Mouse (Mus musculus) CH12.LX (cell line): Measurements from ENCODE around the gene Nup188. TPM values are rescaled to one million over a fixed set of nuclear protein-coding genes. Genes with fewer than 3 reads are reported as not detected.

ENCODE experiments used
- DNase-seq: peaks from one replicate; pipeline ENCODE4 v3.0.0-alpha.2; 2013; ENCODE audit errors: extremely low read depth
- H3K27ac ChIP-seq: 2 replicates; pipeline ENCODE4 v1.5.1; 2012; ENCODE audit warnings: low read depth, mild to moderate bottlenecking, control low read depth, moderate library complexity; ENCODE audit not compliant: insufficient read depth
- H3K27me3 ChIP-seq: replicated peaks from 2 replicates; pipeline ENCODE3; 2012; ENCODE audit warnings: inconsistent platforms
- H3K36me3 ChIP-seq, 2 experiments: replicated peaks in 1 of 2; 2 replicates each; pipeline versions ENCODE3 to v1.6.1; 2012; ENCODE audit warnings: inconsistent platforms in 1 of 2, low read length in 1 of 2, mild to moderate bottlenecking in 1 of 2, mixed read lengths in 1 of 2, moderate library complexity in 1 of 2; ENCODE audit not compliant: control insufficient read depth in 1 of 2, insufficient read depth in 1 of 2
- H3K4me1 ChIP-seq, 2 experiments: 2 replicates each; pipeline ENCODE4 v1.6.1; 2012; ENCODE audit warnings: inconsistent platforms in 1 of 2, moderate library complexity in 1 of 2; ENCODE audit not compliant: insufficient read depth in 2 of 2, control insufficient read depth in 1 of 2
- H3K4me2 ChIP-seq: 2 replicates; pipeline ENCODE4 v1.6.1; 2012; ENCODE audit warnings: low read depth, mild to moderate bottlenecking, control low read depth; ENCODE audit not compliant: poor library complexity, insufficient read depth, severe bottlenecking
- H3K4me3 ChIP-seq, 3 experiments: fragments of 150-350 bp in 1 of 3; sonication (generic) in 1 of 3; replicated peaks in 1 of 3; 2 replicates each; pipeline versions ENCODE3 to v1.5.1; 2011 to 2012; ENCODE audit warnings: low read depth in 2 of 3, low read length in 2 of 3, mild to moderate bottlenecking in 2 of 3, moderate library complexity in 2 of 3, control low read depth in 1 of 3, improper control_type of control experiment in 1 of 3, inconsistent platforms in 1 of 3, mixed read lengths in 1 of 3; ENCODE audit not compliant: poor library complexity in 1 of 3
- H3K79me2 ChIP-seq: replicated peaks from 2 replicates; pipeline ENCODE4 v1.6.1; 2012; ENCODE audit warnings: mild to moderate bottlenecking, moderate library complexity; ENCODE audit not compliant: control insufficient read depth, poor library complexity, insufficient read depth, severe bottlenecking; ENCODE audit errors: extremely low read depth
- H3K9ac ChIP-seq: 2 replicates; pipeline ENCODE4 v1.6.1; 2012; ENCODE audit warnings: low read depth, mild to moderate bottlenecking, control low read depth, moderate library complexity; ENCODE audit not compliant: insufficient read depth
- H3K9me3 ChIP-seq: replicated peaks from 2 replicates; pipeline ENCODE3; 2012; ENCODE audit warnings: low read length, inconsistent platforms, mixed read lengths
- CHD1 ChIP-seq: IDR thresholded peaks from 2 replicates; pipeline ENCODE4 v1.6.1; 2012; ENCODE audit warnings: low read depth, low read length, improper control_type of control experiment, inconsistent platforms
- CHD2 ChIP-seq: IDR thresholded peaks from 2 replicates; pipeline ENCODE4 v1.6.1; 2011; ENCODE audit warnings: low read length, improper control_type of control experiment
- ELF1 ChIP-seq: IDR thresholded peaks from 2 replicates; pipeline ENCODE4 v1.6.1; 2014; ENCODE audit warnings: low read depth, mild to moderate bottlenecking, inconsistent platforms, low read length, improper control_type of control experiment
- GABPA ChIP-seq: IDR thresholded peaks from 2 replicates; pipeline ENCODE4 v1.6.1; 2012; ENCODE audit warnings: low read depth, low read length, improper control_type of control experiment, inconsistent platforms; ENCODE audit not compliant: insufficient replicate concordance
- HCFC1 ChIP-seq: IDR thresholded peaks from 2 replicates; pipeline ENCODE4 v1.6.1; 2012; ENCODE audit warnings: low read depth, mild to moderate bottlenecking, inconsistent platforms, low read length, improper control_type of control experiment
- JUND ChIP-seq: conservative IDR thresholded peaks from 2 replicates; pipeline ENCODE4 v1.6.1; 2011; ENCODE audit warnings: low read depth, low read length, improper control_type of control experiment
- KAT2A ChIP-seq: IDR thresholded peaks from 2 replicates; pipeline ENCODE4 v1.6.1; 2012; ENCODE audit warnings: low read length, improper control_type of control experiment, inconsistent platforms; ENCODE audit not compliant: insufficient replicate concordance
- MAX ChIP-seq: IDR thresholded peaks from 2 replicates; pipeline ENCODE4 v1.6.1; 2011; ENCODE audit warnings: low read length, improper control_type of control experiment
- MAZ ChIP-seq: IDR thresholded peaks from 2 replicates; pipeline ENCODE4 v1.6.1; 2012; ENCODE audit warnings: low read depth, mild to moderate bottlenecking, inconsistent platforms, low read length, improper control_type of control experiment, moderate library complexity
- MEF2A ChIP-seq: IDR thresholded peaks from 2 replicates; pipeline ENCODE4 v1.6.1; 2014; ENCODE audit warnings: low read depth, mild to moderate bottlenecking, inconsistent platforms, low read length, improper control_type of control experiment, borderline replicate concordance
- MXI1 ChIP-seq: IDR thresholded peaks from 2 replicates; pipeline ENCODE4 v1.6.1; 2011; ENCODE audit warnings: mild to moderate bottlenecking, low read depth, low read length, improper control_type of control experiment
- NRF1 ChIP-seq: IDR thresholded peaks from 2 replicates; pipeline ENCODE4 v1.6.1; 2014; ENCODE audit warnings: low read depth, mild to moderate bottlenecking, inconsistent platforms, low read length, improper control_type of control experiment, moderate library complexity
- PAX5 ChIP-seq: IDR thresholded peaks from 2 replicates; pipeline ENCODE4 v1.6.1; 2012; ENCODE audit warnings: low read length, inconsistent platforms, mixed read lengths
- POLR2A ChIP-seq: IDR thresholded peaks from 2 replicates; pipeline ENCODE4 v1.6.1; 2011; ENCODE audit warnings: low read depth, mild to moderate bottlenecking, improper control_type of control experiment, low read length
- POLR2AphosphoS2 ChIP-seq: IDR thresholded peaks from 2 replicates; pipeline ENCODE4 v1.6.1; 2011; ENCODE audit warnings: low read depth, low read length, improper control_type of control experiment
- RAD21 ChIP-seq: IDR thresholded peaks from 2 replicates; pipeline ENCODE4 v1.6.1; 2011; ENCODE audit warnings: low read depth, mild to moderate bottlenecking, low read length, improper control_type of control experiment, moderate library complexity
- RCOR1 ChIP-seq: conservative IDR thresholded peaks from 2 replicates; pipeline ENCODE4 v1.6.1; 2012; ENCODE audit warnings: low read depth, mild to moderate bottlenecking, inconsistent platforms, low read length, improper control_type of control experiment
- SMC3 ChIP-seq: IDR thresholded peaks from 2 replicates; pipeline ENCODE4 v1.6.1; 2011; ENCODE audit warnings: low read depth, low read length, improper control_type of control experiment
- TCF12 ChIP-seq: IDR thresholded peaks from 2 replicates; pipeline ENCODE4 v1.6.1; 2014; ENCODE audit warnings: low read depth, mild to moderate bottlenecking, inconsistent platforms, low read length, improper control_type of control experiment
- USF1 ChIP-seq: IDR thresholded peaks from 2 replicates; pipeline ENCODE4 v1.6.1; 2014; ENCODE audit warnings: low read depth, mild to moderate bottlenecking, inconsistent platforms, low read length, improper control_type of control experiment
- ZKSCAN1 ChIP-seq: IDR thresholded peaks from 2 replicates; pipeline ENCODE4 v1.6.1; 2012; ENCODE audit warnings: low read depth, inconsistent platforms, low read length, improper control_type of control experiment, borderline replicate concordance
- ZMIZ1 ChIP-seq: IDR thresholded peaks from 2 replicates; pipeline ENCODE4 v1.6.1; 2012; ENCODE audit warnings: low read depth, mild to moderate bottlenecking, inconsistent platforms, low read length, improper control_type of control experiment
- ZNF384 ChIP-seq: IDR thresholded peaks from 2 replicates; pipeline ENCODE4 v1.6.1; 2012; ENCODE audit warnings: low read depth, low read length, improper control_type of control experiment, inconsistent platforms
- dilution Hi-C: fragments of 300-500 bp; cut with MboI; formaldehyde crosslinking; loops from 2 replicates; pipeline ENCODE4 v1.14.3; 2020; ENCODE audit warnings: low sequenced_read_pairs; ENCODE audit not compliant: extremely low pct_unique_long_range_greater_than_20kb, extremely low pct_ligation_motif_present
- in situ Hi-C: fragments of 300-500 bp; cut with MboI; formaldehyde crosslinking; loops from 3 replicates; pipeline ENCODE4 v1.14.3; 2019; ENCODE audit warnings: low sequenced_read_pairs, low pct_ligation_motif_present, low pct_unique_long_range_greater_than_20kb, mixed read lengths
- polyA plus RNA-seq: library from polyadenylated mRNA; unstranded; fragments of >175 nt; gene quantifications from 2 replicates; pipeline ENCODE4 v1.2.1, GENCODE M21; 2012; ENCODE audit warnings: low read depth; ENCODE audit not compliant: insufficient read length
- total RNA-seq, 2 experiments: library from RNA; depleted of rRNA; stranded (reverse); fragments of 300-350 nt in 1 of 2; fragments of >200 nt in 1 of 2; gene quantifications; 2 replicates each; pipeline ENCODE4 v1.2.3; 2012 to 2014

Nup188 gene
- total and polyA plus RNA-seq, 3 experiments, result 19.7 to 58.8 (median 47.6) TPM

DNA sequence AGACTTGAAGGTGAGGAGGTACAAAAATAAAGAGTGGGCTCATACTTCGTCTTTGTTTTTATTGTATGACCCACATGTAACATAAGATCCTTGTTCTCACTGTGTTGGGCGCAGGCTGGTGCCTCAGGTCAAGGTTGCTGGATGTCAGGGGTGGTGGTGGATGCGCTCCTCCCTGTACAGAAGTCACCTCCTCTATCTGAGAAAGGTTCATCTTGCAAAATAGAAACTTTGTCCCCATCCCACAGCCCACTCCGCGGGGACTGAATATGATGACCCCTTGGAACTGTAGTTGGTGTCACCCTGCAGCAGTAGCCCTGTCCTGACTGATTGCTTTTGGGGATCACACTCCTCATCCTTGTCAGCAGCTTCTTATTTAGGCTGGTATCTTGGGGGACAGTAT, 39.2 kb upstream of the Nup188 start:
- peaks cover 19 to 44% of the 10 kb centered on the region in 2 experiments for H3K4me1 ChIP-seq
- no peak overlapping the region for H3K27ac ChIP-seq
- no peak overlapping the region for H3K4me3 ChIP-seq
- peaks cover 12 to 64% of the 10 kb centered on the region in 2 experiments for H3K36me3 ChIP-seq
- TF ChIP-seq CHD1 (no peak), USF1 (no peak), RCOR1 (no peak), KAT2A (no peak), ZNF384 (no peak), HCFC1 (no peak), PAX5 (no peak), ZMIZ1 (no peak), POLR2A (no peak), CHD2 (no peak), GABPA (no peak)
- TF ChIP-seq, all 38 proteins: peak for 0
- dilution Hi-C loops (no loop called here), in situ Hi-C loops (loop anchor here (10.0 kb wide), 1 partner anchor 62 kb away; no protein-coding TSS in a partner anchor)
- no peak overlapping the region for H3K4me2 ChIP-seq
- H3K27me3 ChIP-seq, result no peaks in the 10 kb centered on the region
- H3K9me3 ChIP-seq, result no peaks in the 10 kb centered on the region
- no peaks in the 10 kb centered on the region for H3K79me2 ChIP-seq
- H3K9ac ChIP-seq, result no peak overlapping the region
- no peak for DNase-seq

DNA sequence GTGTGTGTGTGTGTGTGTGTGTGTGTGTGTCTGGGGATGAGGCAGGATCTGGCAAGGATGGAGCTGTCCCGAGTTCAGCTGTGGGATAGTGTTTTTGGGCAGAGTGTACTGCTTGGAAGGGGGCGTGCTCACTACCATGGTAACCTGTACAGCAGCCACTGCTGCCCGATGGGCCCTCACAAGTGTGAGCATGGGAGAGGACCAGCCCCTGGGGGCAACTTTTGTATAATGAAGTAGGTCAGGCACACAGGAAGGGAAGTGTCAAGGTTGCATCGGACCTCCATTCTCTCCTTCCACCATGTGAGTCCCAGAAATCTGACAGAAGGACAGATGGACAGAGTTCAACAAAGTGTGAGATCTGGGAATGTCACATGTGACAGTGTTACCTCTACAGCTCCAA, 38.5 kb upstream of the Nup188 start:
- in situ Hi-C loops (loop anchor here (10.0 kb wide), 1 partner anchor 63 kb away; no protein-coding TSS in a partner anchor), dilution Hi-C loops (no loop called here)
- H3K79me2 ChIP-seq, result no peaks in the 10 kb centered on the region
- no peaks in the 10 kb centered on the region for H3K27me3 ChIP-seq
- no peak for DNase-seq
- no peak overlapping the region for H3K9ac ChIP-seq
- no peaks in the 10 kb centered on the region for H3K9me3 ChIP-seq
- H3K4me2 ChIP-seq, result no peak overlapping the region
- no peak overlapping the region for H3K27ac ChIP-seq
- no peak overlapping the region for H3K4me3 ChIP-seq
- peaks cover 12 to 59% of the 10 kb centered on the region in 2 experiments for H3K36me3 ChIP-seq
- H3K4me1 ChIP-seq, result peaks cover 22 to 47% of the 10 kb centered on the region in 2 experiments
- TF ChIP-seq RCOR1 (no peak), CHD2 (no peak), JUND (no peak), POLR2AphosphoS2 (no peak), SMC3 (no peak), POLR2A (no peak), ZMIZ1 (no peak), ELF1 (no peak), MAZ (no peak), MXI1 (no peak), PAX5 (no peak), ZKSCAN1 (no peak), MEF2A (no peak), TCF12 (no peak), RAD21 (no peak), MAX (no peak), NRF1 (no peak), KAT2A (no peak)
